Mouse (Mus musculus) left cerebral cortex, postnatal 14 days (tissue): ENCODE measurements at regions not wholly inside any gene's neighbourhood (a gene's known extent, or its start where the extent isn't known, plus 50 kb on each side); places are given as distances from the start of the nearest gene placed in this dataset.
"Not testable (repeated sequence)": the region's sequence is repeated elsewhere in the genome, so short reads cannot be mapped to it uniquely, and the experiment has no call there.

Source experiments
- DNase-seq, 2 experiments: peaks; one replicate each; pipeline ENCODE4 v3.0.0; 2021 to 2022; ENCODE audit warnings: low spot score in 2 of 2, mixed read lengths in 1 of 2
- intact Hi-C: fragments of 180-260 bp; cut with DNase I; formaldehyde crosslinking; loops from one replicate; pipeline ENCODE4 v1.15.1; 2025

DNA sequence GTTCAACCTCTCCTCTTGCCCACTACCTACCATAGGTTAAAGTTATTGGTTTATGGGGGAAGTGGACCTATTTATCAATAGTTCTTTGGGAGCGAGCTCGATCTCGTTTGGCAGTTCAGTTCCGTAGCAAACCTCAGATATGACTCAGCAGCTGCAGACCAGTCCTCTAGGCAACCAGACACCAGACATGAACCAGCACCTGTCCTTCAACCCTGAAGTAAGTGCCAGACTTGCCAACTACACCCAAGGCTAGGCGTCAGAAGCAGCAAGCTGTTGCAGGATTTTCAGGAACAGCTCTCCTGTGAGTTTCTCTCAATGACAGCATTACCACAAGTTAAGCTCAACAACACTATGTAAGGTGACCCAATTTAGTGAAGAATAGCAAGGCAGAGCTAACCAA lies 53.3 kb upstream of the Trdn start:
- no peak for DNase-seq
- intact Hi-C loops = no loop called here

DNA sequence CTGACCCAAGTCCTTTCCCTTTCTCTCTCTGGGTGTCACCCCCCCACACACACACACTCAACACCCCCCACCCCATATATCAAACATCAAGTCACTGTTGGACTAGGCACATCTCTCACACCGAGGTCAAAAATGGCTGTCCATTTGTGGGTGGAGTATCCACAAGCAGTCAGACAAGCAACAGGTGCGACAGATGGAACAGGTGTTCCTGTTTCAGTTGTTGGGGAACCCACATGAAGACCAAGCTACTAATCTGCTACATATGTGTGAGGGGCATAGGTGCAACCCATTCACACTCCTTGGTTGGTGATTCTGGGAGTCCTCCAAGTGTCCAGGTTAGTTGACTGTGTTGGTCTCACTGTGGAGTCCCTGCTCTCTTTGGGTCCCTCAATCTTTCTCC lies 58.1 kb upstream of the Trdn start:
- DNase-seq = no peak
- intact Hi-C loops = no loop called here

DNA sequence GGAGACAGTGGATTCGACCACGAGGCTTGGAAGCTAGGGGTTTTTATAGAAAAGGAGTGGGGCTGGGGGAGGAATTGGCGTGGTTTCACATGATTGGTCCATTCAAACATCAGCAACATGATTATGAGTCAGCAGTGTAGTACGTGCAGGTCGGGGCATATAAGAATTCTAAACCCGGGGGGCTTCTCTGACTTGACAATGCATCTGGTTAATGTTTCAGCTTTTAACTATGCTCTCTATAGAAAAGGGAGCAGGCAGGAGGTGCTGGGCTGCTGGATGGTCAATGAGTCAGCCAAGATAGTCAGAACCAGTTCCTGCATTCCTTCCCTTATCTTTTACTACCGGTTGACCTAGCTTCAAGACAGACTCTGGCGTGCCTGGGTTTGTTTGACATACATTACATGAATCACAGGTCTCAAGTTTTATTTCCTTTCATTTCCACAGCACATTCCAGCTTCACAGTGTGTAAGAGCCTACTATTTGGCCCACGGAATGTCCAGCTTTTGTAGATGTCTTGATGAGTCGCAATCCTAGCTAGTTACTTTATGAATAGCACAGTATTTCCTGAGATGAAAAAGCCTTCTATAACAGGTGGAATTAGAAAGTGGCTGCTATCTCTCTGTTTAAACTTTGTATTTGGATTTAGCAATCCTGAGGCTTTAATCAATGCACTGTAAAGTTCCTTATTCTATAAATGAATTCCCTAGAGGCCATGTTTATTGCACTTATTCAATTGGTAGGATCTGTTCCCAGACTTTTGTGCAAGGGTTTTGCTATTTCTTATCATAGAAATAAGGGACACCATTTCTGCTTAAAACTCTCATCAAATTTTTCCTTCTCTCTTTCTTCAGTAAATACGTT lies 94.7 kb upstream of the Nkain2 start:
- intact Hi-C loops = no loop called here

GRCm38 (mm10) chr10:32958286-32959043 lies 68.2 kb upstream of the Nkain2 start:
- DNase-seq, intact Hi-C loops: not testable (repeated sequence)

More for the DNA sequence above, 94.7 kb upstream of the Nkain2 start:
- no peak for DNase-seq

DNA sequence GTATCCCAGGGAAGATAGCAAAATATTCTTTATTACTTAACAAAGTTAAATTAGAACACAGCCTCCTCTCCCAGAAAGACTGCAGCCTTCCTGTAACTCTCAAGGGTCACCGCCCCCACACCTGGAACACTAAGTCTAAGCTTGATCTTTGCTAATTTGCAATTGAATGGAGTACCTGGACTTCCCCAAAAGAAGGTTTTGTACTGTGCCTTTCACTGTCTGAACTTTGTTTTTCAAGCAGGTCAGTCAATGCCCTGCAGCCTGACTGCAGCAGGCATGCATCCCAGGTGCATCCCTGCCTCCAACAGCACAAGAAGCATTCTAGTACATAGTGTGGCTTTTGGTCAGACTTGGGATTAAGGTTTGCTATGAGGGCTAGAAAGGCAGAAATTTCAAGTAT lies 67.2 kb upstream of the Nkain2 start:
- intact Hi-C loops, DNase-seq: not testable (repeated sequence)

DNA sequence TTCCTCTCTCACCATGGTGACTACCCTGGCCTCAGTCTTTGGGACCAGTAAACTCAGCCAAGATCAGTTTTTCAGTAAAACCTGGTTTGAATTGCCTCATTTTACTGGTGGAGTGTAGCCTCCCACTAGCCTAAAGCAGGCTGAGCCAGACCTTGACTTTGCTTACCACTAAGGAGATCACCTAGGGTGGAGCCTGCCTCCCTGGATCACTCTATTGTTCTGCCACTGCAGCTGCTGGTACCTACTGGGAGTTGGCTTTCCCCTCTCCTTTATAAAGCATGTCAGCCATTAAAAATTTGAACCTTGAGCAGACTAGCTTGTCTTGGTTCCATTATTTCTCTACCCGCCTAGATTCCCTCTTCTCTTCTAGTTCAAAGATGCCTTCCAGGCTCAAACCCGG lies 63.5 kb upstream of the Nkain2 start:
- intact Hi-C loops, DNase-seq: not testable (repeated sequence)

DNA sequence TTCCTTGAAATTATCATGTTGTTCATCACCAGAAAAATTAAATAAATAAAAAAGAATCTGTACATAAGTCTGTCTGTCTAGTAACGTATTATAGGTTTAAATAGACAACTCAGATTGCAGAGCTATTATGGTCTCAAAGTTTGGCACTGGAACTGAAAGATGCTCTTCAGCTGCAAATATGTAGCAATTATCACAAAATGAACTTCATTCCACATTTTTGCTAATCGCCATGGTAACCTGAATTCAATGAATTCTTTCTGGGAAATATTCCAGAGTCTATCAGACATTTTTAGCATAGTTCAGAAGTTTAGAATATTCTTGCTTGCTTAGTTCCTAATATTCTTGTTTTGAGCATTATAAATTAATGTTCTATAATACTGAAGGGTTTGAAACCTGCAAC lies 62.2 kb upstream of the Nkain2 start:
- peak in 1 of 2 experiments; percentile 6 for DNase-seq
- intact Hi-C loops = no loop called here

DNA sequence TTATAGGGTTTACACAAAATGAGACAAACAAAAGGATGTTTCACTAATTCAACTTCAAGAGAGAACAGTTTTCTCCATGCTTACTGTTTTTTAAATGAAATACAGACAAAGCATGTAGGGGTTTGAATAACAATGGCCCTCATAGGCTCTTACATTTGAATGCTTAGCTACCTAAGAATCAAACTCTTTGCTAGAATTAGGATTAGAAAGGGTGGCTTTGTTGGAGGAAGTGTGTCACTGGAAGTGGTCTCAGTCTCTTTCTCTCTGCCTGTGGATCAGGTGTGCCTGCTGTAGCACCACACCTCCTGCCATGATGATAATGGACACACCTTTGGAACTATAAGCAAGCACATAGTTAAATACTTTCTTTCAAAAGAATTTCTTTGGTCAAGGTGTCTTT lies 52.8 kb upstream of the Nkain2 start:
- DNase-seq = no peak

More for the DNA sequence above, 52.8 kb upstream of the Nkain2 start:
- intact Hi-C loops = no loop called here
